Mouse (Mus musculus): Measurements from ENCODE around the gene Akr1a1. TPM values are rescaled to one million over a fixed set of nuclear protein-coding genes. Genes with fewer than 3 reads are reported as not detected.

The Akr1a1 gene
- polyA plus RNA-seq, 1 experiment from 2014 or later = 287 TPM

DNA sequence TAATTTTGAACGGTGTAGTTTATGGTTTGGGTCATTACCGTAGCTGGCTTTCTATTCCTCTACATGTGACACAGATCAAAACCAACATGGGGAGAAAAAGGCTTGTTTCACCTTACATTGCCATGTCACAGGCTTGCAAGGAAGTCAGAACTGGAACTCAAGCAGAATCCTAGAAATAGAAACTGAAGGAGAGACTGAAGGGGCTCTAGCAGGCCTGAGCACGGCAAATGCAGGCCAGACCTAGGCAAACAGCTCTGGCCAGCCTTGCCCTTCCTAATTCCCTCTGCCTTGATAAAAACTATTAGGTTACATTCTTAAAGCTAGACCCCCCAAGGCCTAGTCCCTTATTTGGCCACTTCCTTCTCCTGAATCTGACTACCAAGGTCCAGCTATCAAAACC lies 4.2 kb upstream of the Akr1a1 start:
- Histone ChIP-seq H3K36me3 (no peaks in the 10 kb centered on the region), H3K27me3 (replicated peaks) (no peaks in the 10 kb centered on the region), H3K4me1 (peaks cover 25% of the 10 kb centered on the region), H3K9ac (no peak overlapping the region), H3K4me3 (no peak overlapping the region), H3K27ac (no peak overlapping the region), H3K9me3 (replicated peaks) (no peaks in the 10 kb centered on the region), H3K4me2 (no peak overlapping the region)
- no peak for ATAC-seq
- 62% methylated on average over 3 of the region's 3 CpGs for WGBS (ENCODE audit: insufficient replicate concordance)

DNA sequence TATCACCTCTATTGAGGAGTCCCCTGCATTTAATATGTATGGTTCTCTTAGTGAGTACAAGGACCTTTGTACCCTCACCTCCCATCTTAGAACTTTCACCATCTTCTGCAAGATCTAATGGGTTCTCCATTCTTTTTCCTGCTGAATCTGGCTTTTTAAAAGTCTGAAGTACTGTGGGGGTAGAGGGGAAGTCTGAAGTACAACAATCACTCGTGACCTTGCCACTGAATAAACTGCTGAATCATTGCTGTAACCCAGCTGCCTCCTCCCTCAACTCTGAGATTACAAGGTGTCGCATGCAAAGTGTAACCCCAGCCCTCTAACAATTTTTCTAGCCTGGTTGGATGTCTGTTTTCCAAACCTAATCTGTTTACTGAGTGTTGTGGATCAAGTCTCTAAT lies 3.6 kb upstream of the Akr1a1 start:
- ATAC-seq = no peak
- no peaks in the 10 kb centered on the region for H3K9me3 ChIP-seq (replicated peaks)

DNA sequence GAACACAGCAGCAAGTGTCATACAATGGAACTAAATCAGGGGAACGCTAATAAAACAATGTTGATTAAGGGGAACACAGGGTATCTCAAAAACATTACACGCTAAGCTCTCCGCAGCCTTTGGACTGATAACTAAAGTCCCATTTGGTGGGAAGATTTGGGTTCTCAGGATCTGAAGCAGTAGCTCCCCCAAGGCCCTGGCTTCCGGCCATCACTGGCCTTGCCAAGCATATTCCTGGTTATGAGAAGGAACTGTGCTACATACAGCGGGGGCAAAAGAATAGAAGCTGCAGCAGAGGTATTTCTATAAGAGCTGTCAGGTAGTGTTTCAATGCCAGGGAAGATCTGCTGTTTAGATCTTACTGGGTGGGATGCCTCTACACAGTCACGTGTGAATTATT lies 1.7 kb upstream of the Akr1a1 start:
- Histone ChIP-seq H3K9me3 (replicated peaks) (no peaks in the 10 kb centered on the region), H3K36me3 (peaks cover 15% of the 10 kb centered on the region), H3K4me3 (no peak overlapping the region), H3K4me2 (no peak overlapping the region), H3K27me3 (replicated peaks) (no peaks in the 10 kb centered on the region), H3K9ac (no peak overlapping the region), H3K27ac (no peak overlapping the region), H3K4me1 (peaks cover 46% of the 10 kb centered on the region)
- no peak for ATAC-seq
- WGBS (ENCODE audit: insufficient replicate concordance) = 78% methylated on average over 6 of the region's 6 CpGs

More for the DNA sequence above, 3.6 kb upstream of the Akr1a1 start:
- Histone ChIP-seq H3K4me1 (peaks cover 28% of the 10 kb centered on the region), H3K27ac (no peak overlapping the region), H3K4me3 (no peak overlapping the region), H3K4me2 (no peak overlapping the region), H3K36me3 (no peaks in the 10 kb centered on the region), H3K27me3 (replicated peaks) (no peaks in the 10 kb centered on the region), H3K9ac (no peak overlapping the region)
- 6% methylated on average over 2 of the region's 2 CpGs for WGBS (ENCODE audit: insufficient replicate concordance)

DNA sequence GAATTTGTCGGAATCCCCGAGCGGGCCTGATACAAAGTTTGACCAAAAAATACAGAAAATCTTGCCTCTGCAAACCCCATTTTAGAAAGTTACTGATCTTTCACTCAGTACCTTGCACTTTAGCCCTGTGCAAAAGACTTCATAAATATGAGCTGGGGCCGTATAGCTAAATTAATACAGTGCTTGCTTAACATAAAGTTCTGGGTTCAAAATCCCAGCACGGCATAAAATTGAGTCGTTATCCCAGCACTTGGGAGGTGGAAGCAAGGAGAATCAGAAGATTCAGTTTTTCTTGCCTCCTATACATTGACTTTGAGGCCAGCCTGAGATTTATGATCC lies 286 bp upstream of the Akr1a1 start:
- peak overlapping the region; percentile 79; the same call in 1 of the 2 replicates for H3K27ac ChIP-seq
- peak overlapping the region; percentile 75 for H3K4me3 ChIP-seq
- H3K4me1 ChIP-seq = peaks cover 58% of the 10 kb centered on the region
- 10% methylated on average over 6 of the region's 6 CpGs for WGBS (ENCODE audit: insufficient replicate concordance)
- H3K9me3 ChIP-seq (replicated peaks) = no peaks in the 10 kb centered on the region
- no peak for ATAC-seq
- peaks cover 27% of the 10 kb centered on the region for H3K36me3 ChIP-seq
- no peaks in the 10 kb centered on the region for H3K27me3 ChIP-seq (replicated peaks)
- peak overlapping the region; percentile 67 for H3K4me2 ChIP-seq
- peak overlapping the region; percentile 77 for H3K9ac ChIP-seq

DNA sequence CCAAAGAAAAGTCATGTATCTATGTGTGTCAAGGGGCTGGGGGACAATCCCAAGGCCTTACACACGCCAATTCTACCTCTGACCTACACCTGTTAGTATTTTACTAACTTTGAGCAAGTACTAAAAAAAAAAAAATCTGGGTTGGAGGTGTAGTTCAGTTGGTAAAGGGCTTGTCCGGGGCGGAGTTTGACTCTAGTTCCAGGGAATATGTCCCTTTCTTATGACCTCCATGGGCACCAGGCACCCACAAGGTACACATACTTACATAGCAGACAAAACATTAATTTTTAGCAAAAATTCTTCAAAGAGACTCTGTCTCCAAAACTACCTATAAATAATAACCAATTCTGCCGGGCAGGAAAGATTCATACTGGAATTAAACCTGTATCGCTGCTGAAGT lies 1.1 kb downstream of the Akr1a1 start:
- WGBS (ENCODE audit: insufficient replicate concordance) = 22% methylated on average over 5 of the region's 5 CpGs
- Histone ChIP-seq H3K4me3 (peak overlapping the region; percentile 75), H3K4me1 (peaks cover 52% of the 10 kb centered on the region), H3K36me3 (peaks cover 41% of the 10 kb centered on the region), H3K9ac (peak overlapping the region; percentile 77), H3K4me2 (peak overlapping the region; percentile 67), H3K9me3 (replicated peaks) (no peaks in the 10 kb centered on the region), H3K27ac (peak overlapping the region; percentile 79), H3K27me3 (replicated peaks) (no peaks in the 10 kb centered on the region)
- ATAC-seq = no peak

DNA sequence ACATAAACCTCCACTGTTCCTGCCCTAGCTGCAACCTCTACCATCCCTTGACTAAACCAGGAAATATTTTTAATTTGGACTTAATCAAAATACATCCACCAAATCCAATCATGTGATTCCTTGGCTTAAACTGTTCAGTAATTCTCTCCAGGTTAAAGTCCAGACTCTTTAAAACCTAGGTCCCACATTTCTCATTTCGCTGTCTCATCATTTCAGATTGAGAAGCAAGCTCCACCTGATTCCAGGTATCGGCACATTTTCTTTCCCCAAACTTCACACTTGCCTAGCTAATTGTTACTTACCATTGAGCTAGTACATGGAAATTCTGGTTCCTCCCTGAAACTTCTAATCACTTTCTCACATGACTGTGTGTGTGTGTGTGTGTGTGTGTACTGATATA lies 2.1 kb downstream of the Akr1a1 start:
- no peak for ATAC-seq
- Histone ChIP-seq H3K27me3 (replicated peaks) (no peaks in the 10 kb centered on the region), H3K4me1 (peaks cover 44% of the 10 kb centered on the region), H3K9me3 (replicated peaks) (no peaks in the 10 kb centered on the region), H3K36me3 (peaks cover 51% of the 10 kb centered on the region), H3K4me2 (peak overlapping the region; percentile 67), H3K27ac (no peak overlapping the region), H3K4me3 (peak overlapping the region; percentile 75; the same call in 1 of the 2 replicates), H3K9ac (no peak overlapping the region)
- 82% methylated on average over 2 of the region's 2 CpGs for WGBS (ENCODE audit: insufficient replicate concordance)

DNA sequence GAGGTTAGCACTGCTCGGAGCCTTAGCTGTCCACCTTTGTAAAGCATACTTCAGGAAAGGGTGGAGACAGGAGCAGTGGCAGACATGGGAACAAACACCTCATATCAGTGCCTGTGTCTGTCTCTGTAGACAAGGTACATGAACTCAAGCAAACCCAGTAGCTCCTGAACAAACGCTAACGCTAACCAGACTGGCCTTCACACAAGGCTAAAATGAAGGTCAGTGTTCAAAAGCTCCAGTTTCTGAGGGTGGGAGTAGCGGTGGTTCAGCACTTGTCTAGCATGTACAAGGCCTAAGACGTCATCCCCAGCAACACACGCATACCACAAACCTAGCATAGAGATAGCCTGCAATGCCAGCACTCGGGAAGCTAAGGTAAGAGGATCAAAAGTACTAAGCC lies 5.9 kb downstream of the Akr1a1 start:
- Histone ChIP-seq H3K4me2 (no peak overlapping the region), H3K36me3 (peaks cover 84% of the 10 kb centered on the region), H3K4me1 (peaks cover 38% of the 10 kb centered on the region), H3K27ac (no peak overlapping the region), H3K4me3 (no peak overlapping the region), H3K9ac (no peak overlapping the region), H3K27me3 (replicated peaks) (no peaks in the 10 kb centered on the region), H3K9me3 (replicated peaks) (no peaks in the 10 kb centered on the region)
- 81% methylated on average over 7 of the region's 7 CpGs for WGBS (ENCODE audit: insufficient replicate concordance)
- no peak for ATAC-seq

DNA sequence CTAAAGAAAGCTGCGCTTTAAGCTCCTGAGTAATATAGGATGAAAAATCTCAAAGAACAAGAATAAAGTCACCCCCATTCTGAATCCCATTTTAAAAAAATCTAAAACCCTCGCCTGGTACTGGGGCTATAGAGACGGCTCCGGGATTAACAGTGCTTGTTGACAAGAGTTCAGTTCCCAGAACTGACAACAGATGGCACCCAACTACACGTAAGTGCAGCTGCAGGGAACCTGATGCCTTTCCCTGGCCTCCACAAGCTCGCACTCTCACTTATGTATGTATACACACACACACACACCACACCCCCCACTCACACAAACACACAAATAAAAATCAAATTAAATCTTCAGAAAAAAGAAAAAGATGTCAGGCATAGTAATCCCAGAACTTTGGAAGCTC lies 7.2 kb downstream of the Akr1a1 start:
- H3K27ac ChIP-seq = no peak overlapping the region
- no peak overlapping the region for H3K4me2 ChIP-seq
- peaks cover 92% of the 10 kb centered on the region for H3K36me3 ChIP-seq
- 57% methylated on average over 6 of the region's 6 CpGs for WGBS (ENCODE audit: insufficient replicate concordance)
- H3K4me1 ChIP-seq = peaks cover 28% of the 10 kb centered on the region
- H3K9me3 ChIP-seq (replicated peaks) = no peaks in the 10 kb centered on the region
- no peak overlapping the region for H3K9ac ChIP-seq
- H3K27me3 ChIP-seq (replicated peaks) = no peaks in the 10 kb centered on the region
- peak; percentile 46; the same call in 1 of the 2 replicates for ATAC-seq
- no peak overlapping the region for H3K4me3 ChIP-seq

DNA sequence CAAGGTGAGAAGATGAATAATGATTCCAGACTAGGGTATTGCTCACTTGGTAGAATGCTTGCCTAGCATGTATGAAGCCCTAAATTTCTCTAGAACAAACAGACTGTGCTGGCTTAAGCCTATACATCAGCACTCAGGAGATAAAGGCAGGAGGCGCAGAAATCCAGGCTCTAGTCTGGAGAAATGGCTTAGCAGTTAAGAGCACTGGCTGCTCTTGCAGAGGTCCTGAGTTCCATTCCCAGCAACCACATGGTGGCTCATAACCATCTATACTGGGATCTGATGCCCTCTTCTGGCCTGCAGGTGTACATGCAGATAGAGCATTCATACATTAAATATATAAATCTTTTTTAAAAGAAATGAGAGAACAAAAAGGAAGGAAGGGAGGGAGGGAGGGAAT lies 9.4 kb downstream of the Akr1a1 start:
- H3K27me3 ChIP-seq (replicated peaks) = no peaks in the 10 kb centered on the region
- ATAC-seq = no peak
- no peak overlapping the region for H3K4me3 ChIP-seq
- no peak overlapping the region for H3K4me2 ChIP-seq
- H3K36me3 ChIP-seq = peaks cover 92% of the 10 kb centered on the region
- H3K4me1 ChIP-seq = 0 out of 2 replicates have a peak, but pooled peaks cover 6% of the 10 kb centered on the region
- no peak overlapping the region for H3K27ac ChIP-seq
- H3K9ac ChIP-seq = no peak overlapping the region
- no peaks in the 10 kb centered on the region for H3K9me3 ChIP-seq (replicated peaks)
- WGBS (ENCODE audit: insufficient replicate concordance) = 92% methylated on average over 1 of the region's 1 CpGs

DNA sequence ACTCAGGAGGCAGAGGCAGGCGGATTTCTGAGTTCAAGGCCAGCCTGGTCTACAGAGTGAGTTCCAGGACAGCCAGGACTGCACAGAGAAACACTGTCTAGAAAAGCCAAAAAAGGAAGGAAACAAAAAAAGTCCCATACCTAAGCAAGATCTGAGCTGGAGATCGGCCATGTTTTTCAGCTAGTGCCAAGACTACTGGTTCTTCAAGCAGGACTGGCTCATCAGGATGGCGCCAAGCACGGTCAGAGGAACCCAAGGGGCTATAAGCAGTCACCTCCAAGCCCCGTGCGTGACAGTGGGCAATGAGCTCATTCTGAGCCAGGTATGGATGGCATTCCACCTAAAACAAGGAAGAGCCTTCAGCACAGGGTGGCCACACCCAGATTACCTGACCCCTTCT lies 12.7 kb downstream of the Akr1a1 start:
- no peak overlapping the region for H3K4me2 ChIP-seq
- H3K9ac ChIP-seq = no peak overlapping the region
- H3K4me1 ChIP-seq = no peaks in the 10 kb centered on the region
- WGBS (ENCODE audit: insufficient replicate concordance) = 88% methylated on average over 6 of the region's 6 CpGs
- no peak overlapping the region for H3K27ac ChIP-seq
- H3K9me3 ChIP-seq (replicated peaks) = no peaks in the 10 kb centered on the region
- H3K4me3 ChIP-seq = no peak overlapping the region
- H3K27me3 ChIP-seq (replicated peaks) = no peaks in the 10 kb centered on the region
- peaks cover 92% of the 10 kb centered on the region for H3K36me3 ChIP-seq
- ATAC-seq = no peak

DNA sequence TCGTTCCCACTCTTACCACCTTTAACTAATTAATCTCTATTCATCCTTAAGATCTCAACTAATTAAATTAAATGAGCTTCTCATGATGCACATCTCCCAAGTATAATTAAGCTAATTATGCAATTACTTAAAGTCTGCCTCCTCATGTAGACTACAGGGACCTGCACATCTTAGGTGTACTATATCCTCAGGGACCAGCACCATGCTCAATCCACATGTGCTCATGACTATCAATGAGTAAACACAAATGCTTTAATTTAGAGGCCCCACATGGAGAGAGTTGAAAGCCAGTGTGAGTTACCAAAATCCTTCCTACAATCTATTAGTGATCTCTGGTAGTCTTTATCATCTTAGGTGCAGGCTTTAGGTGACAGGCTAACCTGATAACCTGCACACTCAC lies 16.3 kb downstream of the Akr1a1 start:
- WGBS (ENCODE audit: insufficient replicate concordance) = 88% methylated on average over 1 of the region's 1 CpGs
- H3K27ac ChIP-seq = no peak overlapping the region
- no peak overlapping the region for H3K4me3 ChIP-seq
- H3K4me2 ChIP-seq = no peak overlapping the region
- H3K36me3 ChIP-seq = peaks cover 59% of the 10 kb centered on the region
- H3K4me1 ChIP-seq = no peaks in the 10 kb centered on the region
- H3K9ac ChIP-seq = no peak overlapping the region
- H3K27me3 ChIP-seq (replicated peaks) = no peaks in the 10 kb centered on the region
- ATAC-seq = no peak
- H3K9me3 ChIP-seq (replicated peaks) = no peaks in the 10 kb centered on the region

DNA sequence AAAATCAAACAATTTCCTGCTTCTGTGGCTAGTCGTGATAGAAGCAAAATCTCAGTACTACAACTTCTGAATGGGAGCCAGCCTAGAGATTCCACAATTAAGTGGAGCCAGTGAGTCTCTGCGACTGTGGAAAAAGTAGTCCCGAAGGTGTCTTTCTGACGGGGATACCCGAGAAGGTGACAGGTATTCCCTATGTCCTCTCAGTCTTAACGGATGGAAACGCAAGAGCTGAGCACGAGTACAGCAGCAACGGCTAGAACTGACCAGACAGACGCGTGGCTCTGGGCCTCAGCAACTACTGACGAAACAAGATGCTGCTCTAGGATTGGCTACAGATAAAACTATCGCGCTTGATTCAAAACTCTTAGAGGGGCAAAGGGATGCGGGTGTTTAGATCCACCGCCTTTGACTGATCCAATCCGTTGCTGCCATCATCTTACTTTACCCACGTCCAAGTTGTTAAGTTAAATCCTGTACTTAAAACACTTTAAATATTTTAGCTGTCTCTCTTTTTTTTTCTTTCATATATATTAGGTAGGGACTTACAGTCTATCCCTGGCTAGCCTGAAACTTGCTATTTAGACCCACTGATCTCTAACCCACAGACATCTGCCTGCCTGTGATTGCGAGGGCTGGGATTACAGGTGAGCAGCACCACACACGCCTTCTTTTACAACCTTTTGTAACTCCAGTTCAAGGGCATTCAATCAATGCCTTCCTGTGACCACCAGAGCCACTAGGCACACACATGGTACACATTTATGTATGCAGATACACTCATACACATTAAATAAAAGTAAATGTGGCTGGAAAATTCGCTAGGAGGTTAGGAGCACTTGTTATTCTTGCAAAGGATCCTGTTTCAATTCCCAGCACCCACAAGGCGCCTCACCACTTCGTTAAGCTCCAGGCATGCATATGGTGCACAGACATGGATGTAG lies 23.5 kb downstream of the Akr1a1 start, which contains the start of gene Nasp:
Nasp (minus strand) TSS at position 220 of the 941 bp plus-strand sequence.
- Histone ChIP-seq H3K4me3 (peak within 1 kb of the TSS; percentile 100), H3K27ac (peak within 1 kb of the TSS; percentile 96), H3K27me3 (replicated peaks) (no peaks in the 10 kb centered on the region), H3K4me2 (peak within 1 kb of the TSS; percentile 86), H3K4me1 (peaks cover 24% of the 10 kb centered on the region), H3K9me3 (replicated peaks) (no peaks in the 10 kb centered on the region), H3K9ac (peak within 1 kb of the TSS; percentile 91), H3K36me3 (peaks cover 24% of the 10 kb centered on the region)
- peak; percentile 77 for ATAC-seq
- WGBS (ENCODE audit: insufficient replicate concordance) = 7% methylated on average over 23 of the region's 23 CpGs
